Mouse (Mus musculus) heart, adult 2 months (tissue): ENCODE data around the gene Pmepa1.

Experiments used
- CTCF ChIP-seq: fragments of 200-600 bp; IDR thresholded peaks from 2 replicates; pipeline ENCODE4 v1.8.1; 2022; ENCODE audit warnings: antibody characterized with exemption, mild to moderate bottlenecking, moderate library complexity
- EP300 ChIP-seq: fragments of 200-500 bp; IDR thresholded peaks from 2 replicates; pipeline ENCODE4 v1.6.1; 2011; ENCODE audit warnings: low read depth, low read length, control low read depth; ENCODE audit not compliant: insufficient read depth
- POLR2A ChIP-seq: fragments of 200-500 bp; IDR thresholded peaks from 2 replicates; pipeline ENCODE4 v1.6.1; 2011; ENCODE audit warnings: mild to moderate bottlenecking, low read depth, low read length, control low read depth; ENCODE audit not compliant: insufficient read depth

- TF ChIP-seq POLR2A (no peak), CTCF (no peak), EP300 (no peak)
Observed at GRCm38 (mm10) chr2:173248822-173249221, 27.5 kb downstream of the Pmepa1 start.
